Mouse (Mus musculus) CD4-positive, CD25-positive, alpha-beta regulatory T cell, adult 4 months (primary cell): ENCODE measurements at regions not wholly inside any gene's neighbourhood (a gene's known extent, or its start where the extent isn't known, plus 50 kb on each side); places are given as distances from the start of the nearest gene placed in this dataset.
"Not testable (repeated sequence)": the region's sequence is repeated elsewhere in the genome, so short reads cannot be mapped to it uniquely, and the experiment has no call there.

Experiments used
- ATAC-seq: one replicate; pipeline ENCODE4 v1.8.0; 2017

DNA sequence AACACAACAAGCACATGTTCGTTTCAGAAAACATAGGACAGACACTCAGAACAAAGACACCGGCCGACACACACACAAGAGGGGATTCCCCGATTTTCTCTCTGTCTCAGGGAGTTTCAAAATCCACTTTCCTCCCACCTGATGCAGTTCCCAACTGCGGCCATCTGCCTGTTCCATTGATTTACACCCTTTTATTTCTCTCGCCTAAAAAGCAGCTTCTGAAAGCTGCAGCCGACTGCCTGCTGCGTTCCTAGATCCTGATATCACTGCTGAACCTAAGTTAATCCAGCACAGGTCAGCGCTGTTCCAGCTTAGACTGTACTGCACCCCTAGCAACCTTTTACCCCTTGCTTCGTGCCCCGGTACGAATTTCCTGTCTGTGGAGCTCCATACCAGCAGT, 237.0 kb downstream of the Impad1 start:
- ATAC-seq: no peak

DNA sequence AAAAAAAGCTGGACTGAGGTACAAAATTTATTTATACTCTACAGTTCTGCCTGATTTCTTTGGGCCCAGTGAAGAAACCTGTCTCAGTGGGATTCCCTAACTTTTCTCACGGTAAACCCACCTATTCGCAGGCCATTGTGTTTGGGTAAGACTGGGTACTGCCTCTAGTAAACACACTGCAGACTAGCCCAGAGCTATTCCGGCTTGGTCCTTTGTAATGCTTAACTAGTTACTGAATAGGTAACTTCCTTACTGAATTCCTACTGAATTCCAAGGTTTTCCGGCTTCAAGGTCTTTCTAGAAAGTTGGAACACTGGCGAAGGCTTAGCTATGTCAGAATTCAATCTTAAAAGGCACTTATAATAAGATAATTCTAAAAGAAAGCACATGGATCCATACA, 242.9 kb downstream of the Impad1 start:
- no peak for ATAC-seq

DNA sequence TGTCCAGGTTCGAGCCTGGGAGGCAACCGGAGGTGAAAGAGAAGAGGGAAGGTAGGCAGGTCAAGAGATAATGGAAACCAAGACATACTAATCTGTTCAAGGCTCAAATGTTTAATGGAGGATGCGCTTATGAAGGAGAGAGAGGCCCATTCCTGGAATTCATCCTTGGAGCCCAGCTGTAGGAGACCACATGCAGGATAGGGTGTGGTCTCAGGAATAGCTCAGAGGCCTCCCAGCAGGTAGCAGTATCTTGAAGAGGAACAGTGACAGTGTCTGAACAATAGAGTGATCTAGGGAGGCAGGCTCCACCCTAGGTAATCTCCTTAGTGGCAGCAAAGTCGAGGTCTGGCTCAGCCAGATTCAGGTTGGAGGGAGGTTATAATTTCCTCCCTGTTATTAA, 243.3 kb downstream of the Impad1 start:
- no peak for ATAC-seq

DNA sequence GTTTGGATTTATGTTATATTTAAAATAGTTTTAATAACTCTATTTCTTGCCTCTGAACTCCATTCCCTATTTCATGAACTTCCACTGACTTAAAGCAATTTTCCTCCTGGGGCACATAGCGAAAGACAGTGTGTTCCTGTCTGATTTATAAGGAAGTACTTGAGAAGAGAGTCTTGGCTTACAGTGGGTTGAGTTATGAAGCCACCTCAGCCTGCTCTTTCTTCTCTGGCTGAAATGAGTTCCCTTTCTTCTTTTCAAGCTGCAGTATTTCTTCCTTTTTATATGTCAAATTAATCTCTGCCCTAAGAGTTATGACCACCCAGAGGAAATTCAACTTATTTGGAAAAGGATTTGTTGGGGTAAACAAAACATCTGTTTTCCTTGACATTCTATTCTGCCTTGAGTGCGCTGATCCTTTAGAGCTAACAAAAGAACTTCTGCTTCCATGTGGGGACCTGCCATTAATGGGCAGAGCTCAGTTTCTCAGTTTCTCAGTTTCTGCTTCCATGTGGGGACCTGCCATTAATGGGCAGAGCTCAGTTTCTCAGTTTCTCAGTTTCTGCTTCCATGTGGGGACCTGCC, 255.9 kb downstream of the Impad1 start:
- no peak for ATAC-seq

DNA sequence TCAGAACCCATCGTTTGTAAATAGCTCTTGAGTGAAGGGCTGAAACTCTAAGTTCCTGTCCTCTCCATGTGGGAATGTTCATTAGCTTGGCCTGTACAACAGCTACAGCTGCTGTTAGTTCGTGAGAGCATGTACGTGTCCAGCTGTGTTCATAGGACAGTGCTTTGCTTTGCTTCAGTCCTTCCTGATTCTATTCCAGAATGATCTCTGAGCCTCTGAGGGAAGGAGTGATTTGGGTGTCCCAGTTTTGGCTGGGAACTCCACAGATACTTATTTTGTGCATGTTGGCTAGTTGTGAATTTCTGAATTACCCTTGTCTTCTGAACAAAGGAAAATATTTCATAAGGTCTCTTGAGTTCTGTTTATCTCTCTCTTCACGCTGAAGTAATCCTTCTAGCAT, 261.0 kb downstream of the Impad1 start:
- ATAC-seq: no peak

DNA sequence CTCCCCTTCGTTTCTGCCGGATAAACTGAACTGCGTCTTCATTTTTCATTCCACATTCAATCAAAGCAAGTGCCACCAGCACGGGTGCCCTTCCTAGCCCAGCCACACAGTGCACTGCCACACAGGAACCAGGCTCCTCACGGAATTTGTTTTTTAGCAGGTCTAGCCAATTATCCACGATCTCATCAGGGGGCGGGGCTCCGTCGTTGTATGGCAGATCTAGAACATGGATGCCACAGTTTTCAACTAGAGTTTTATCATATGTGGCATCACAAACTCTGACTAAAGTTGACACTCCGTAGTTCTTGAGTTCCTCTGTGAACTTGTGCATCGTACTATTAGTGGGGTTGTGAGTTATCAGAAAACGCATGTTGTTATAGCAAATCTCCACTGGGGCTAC, 264.8 kb downstream of the Impad1 start:
- ATAC-seq: no peak

DNA sequence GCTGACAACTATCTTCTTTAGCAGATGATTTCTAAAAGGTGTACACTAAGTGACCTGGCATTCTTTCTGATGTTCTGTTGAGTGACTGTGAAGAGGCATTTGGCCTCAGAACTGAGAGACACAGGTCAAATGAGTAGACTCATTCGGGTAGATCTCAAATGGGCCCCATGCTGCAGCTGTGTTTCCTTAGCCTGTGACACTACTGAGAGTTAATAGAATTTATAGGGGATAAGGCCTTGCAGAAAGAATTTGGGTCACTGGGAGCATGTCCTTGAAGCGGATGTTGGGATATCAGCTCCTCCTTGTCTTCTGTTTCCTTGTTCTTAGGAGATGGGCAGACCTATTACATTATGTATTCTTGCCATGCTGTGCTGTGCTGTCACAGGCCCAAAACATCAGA, 271.4 kb downstream of the Impad1 start:
- no peak for ATAC-seq

DNA sequence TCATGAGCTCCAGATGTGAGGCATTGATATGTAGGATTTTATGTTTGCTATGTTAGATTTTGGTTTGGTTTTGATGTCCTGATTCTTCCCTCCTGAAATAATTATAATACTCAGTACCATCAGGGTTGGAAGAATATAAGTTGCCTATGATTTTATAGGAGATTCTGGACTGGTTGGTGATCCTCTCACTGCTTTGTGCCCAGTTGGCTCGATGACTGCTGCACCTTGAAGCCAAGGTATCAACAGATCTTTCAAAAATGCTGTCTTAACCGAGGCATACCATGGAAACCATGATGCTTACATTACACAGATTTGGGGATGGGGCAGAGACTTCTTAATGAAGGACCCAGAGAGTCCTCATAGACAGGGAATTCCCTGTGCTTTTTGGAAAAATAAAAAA, 274.4 kb downstream of the Impad1 start:
- ATAC-seq: no peak

DNA sequence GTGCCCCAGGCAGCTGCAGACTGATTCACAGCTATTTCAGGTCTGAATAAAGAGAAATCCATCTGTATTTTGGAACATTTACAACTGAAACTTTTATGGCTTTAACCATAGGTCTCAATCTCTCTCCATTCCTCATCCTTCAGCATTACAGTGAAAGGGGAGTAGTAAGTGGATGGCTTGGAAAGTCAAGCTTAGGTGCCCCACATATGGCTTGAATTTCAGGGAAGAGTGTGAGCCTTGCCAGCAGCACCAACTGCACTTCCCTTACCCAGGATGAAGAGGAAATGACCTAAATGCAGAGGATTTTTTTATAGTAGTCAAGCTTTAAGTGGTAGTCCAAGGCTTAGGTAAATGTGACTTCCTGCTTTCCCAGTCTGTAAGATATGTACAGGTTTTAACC, 279.8 kb downstream of the Impad1 start:
- no peak for ATAC-seq

DNA sequence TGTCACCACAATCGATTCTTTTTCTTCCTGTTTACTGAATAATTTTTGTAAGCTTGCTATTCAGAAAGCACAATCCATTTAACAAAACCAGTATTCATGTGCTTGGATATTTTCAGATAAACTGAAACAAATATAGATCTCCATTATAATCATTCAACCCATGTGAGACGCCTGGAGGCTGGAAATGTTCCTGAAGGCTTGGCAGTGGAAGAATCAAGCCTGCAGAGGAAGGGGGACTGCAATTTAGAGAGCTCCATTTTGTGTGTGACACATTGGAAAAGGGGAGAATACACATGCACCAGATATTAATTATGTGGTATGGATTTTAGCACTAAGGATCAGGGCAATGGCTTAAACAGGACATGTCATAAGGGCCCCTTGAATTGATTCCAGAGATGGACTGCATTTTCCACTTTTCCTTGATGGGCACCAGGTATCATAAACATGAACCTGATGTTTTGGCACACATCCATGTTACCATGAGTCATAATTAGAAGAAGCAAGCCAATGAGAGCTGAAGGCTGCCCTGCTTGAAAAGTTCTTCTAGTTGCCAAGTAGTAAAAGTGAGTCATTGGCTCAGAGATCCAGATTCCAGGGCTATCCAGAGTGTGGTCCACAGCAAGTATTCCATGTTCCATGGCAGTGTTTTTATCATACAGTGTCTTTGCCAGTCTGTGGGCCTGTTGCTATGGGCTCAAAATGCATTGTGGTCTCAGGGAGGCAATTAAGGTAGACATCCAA, 282.8 kb downstream of the Impad1 start:
- no peak for ATAC-seq

DNA sequence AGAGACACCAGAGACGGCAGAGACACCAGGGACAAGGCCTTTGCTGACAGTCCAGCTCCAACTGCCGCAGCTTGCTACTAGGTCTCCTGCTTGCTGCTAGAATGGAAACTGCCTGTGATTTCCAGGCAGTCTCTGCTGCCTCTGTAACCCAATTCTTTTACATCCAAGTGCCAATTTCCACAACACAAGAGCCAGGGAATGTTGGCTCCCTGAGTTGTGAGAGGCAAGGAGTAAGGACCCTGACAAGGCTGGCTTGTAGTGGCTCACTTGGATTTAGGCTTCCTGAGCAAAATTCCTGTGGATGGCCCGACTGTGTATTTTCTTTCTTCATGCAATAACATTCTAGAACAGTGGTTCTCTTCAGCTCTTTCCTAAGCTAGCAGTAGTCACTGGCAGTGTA, 283.9 kb downstream of the Impad1 start:
- no peak for ATAC-seq

DNA sequence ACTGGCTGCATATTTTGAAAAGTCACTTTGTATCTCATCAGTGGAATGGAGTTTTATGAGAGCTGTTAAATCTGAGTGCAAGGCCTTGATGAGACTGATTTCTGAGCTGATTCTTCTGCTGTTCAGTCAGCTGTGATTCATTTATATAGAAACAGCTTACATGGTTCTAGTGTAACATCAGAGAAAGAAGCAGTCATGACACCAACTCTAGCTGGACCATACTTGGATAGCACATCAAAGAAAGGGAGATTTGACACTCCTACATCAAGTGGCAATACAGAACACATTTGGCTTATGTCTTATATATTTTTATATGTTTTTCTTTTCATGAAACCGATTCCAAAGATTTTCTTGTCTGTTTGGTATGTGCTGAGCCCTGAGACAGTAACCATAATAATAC, 296.0 kb downstream of the Impad1 start:
- ATAC-seq: no peak

DNA sequence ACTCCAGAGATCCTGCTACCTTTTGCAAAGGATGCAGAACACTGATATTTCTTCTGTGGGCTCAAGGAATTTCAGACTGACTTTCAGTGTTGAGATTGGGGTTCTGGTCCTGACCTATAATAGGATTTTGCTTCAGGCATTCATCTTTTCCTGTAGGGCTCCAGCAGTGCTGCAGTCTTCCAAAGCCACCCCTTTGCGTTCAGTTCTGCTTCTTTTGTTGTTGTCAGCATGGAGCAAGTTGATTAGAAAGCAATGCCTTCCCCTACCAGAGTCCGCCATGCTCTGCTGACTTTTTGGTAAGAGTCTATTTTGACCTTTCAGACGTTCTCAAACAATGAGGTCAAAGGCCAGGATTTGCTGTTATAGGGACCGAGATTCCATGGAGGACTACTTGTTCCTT, 297.0 kb downstream of the Impad1 start:
- ATAC-seq: no peak

DNA sequence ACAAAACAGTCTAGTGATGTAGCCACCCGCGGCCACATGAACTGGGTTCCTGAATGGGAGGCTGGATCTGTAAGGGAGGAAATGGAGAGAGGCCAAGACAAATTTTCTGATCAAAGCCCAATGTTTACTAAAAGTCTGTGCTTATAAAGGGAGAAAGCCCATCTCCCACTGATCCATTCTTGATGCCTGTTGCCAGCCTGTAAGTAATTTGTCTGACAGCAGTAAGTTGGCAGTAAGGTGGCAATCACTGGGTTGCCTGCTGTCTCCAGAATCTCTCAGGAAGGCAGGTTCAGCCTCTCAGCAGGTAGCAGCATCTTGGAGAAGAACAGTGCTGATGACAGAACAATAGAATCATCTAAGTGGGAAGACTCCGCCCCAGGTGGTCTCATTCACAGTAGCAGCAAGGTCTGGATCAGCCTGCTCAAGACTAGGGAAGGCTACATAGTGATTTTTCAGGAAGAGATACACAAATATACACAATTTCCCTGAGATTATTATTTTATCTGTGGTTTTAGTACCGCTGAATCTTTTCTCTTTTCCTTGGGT, 327.9 kb downstream of the Impad1 start:
- ATAC-seq: no peak

DNA sequence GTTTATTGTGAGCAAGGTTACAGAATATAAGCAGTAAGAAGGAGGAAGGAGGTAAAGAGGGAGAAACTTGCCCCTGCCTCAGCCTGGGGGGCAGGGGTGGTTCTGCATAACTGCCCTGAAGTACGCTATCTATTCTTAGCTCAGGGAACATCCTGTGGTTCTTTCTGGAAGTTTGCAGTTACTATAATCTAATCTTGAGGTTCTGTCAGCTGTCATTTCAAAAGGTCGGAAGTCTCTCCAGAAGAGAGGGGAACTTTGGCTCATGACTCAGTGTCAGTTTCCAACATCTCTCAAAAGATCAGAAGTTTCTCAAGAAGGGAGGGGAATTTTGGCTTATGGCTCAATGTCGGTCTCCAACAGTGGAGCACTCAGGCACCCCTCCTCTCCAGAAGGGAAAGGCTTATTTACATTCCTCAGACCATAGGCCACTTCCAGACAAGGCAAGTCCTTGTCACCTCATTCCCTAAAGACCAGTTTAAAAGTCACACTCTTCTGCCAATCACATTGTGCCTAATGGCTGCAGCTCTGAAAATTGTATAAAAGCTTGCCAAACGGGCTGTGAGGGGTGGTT, 328.9 kb downstream of the Impad1 start:
- ATAC-seq: no peak

DNA sequence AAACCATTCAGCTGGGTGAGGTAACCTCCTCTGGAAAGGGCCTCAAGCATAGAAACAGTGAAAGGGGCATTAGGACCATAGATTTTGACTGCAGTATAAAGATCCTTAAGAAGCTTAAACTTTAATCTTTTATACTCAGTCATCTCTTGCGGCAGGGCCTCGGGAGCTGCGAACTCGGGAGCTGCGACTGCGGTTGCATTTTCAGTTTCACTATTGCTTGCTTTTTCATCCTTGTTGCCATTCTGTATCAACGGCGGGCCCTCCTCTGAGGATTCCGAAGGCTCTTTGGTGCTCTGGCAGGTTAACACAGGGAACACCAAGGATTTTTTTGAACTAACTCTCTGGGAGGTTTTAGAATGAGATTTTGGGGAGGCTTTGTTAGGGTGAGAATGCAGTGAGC, 333.9 kb downstream of the Impad1 start:
- ATAC-seq: no peak

DNA sequence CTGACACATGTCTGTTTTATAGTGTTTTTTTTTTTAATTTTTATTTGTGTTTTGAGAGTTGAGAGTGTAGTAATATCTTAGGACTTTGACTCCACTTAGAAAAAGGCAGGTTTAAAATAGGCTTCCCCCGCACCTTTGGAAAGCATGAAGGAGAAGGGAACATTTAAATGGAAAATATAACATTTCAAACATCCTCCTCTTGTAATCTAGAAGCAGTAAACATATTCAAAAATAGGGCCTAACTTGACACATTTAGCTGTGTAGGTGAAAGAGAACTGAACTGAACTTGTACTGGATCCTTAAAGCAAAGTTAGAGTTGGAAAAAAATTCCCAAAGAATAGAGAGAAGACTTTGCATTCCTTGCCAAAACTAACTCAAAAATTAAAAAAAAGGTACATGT, 343.1 kb downstream of the Impad1 start:
- no peak for ATAC-seq

DNA sequence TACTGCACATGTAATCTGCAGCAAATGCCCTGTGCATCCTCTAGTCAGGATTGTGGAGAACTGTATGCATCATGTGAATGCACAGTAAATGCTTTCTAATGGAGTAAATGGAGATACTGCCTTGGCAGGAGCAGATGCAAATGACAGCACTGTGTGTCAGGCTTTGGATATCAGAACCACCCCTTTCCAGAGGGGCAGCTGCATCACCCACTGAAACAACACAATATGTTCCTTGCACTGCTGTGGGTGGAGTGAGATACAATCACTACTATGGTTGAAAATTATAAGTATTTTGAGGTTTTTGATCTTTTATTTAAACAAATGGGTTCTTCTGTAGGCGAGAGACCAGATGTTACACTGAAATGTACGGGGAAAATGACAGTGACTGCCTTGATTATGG, 350.5 kb downstream of the Impad1 start:
- ATAC-seq: no peak

DNA sequence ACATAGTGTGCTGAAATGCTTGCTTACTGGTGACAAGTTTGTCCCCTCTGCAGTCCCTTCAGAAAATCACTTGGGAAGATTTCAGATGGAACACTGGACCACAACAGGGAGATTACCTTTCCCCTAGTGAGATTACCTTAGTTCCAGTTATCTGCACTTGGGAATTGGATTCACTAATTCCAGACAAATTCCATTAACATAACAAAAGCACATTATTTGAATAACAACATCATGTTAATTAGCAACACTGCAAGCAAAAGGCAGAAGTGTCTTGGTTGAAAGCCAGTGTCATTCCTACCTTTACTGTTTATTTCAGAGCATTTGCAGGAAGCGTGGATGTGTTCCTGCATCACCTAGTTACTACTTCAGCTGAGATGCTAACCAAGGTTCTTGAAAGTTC, 355.6 kb downstream of the Impad1 start:
- ATAC-seq: no peak

DNA sequence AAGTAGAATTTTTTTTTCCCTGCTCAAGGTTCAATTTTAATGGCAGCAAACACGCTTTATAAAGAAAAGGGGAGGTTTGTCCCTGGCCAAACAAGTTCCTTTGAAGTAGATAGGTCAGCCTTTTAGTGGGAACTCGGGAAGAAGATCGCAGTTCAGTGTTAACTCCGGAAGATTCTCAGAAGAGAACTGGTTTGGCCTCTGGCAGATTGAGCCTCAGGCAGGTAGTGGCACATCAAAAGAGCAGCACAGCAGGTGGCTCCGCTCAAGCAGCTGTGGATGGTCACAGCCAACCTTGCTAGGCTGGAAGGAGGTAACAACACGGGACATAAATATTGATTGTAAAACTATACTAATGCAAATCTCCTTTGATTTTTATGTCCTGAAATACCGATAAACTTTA, 347.2 kb upstream of the Sdr16c6 start:
- not testable (repeated sequence) for ATAC-seq

DNA sequence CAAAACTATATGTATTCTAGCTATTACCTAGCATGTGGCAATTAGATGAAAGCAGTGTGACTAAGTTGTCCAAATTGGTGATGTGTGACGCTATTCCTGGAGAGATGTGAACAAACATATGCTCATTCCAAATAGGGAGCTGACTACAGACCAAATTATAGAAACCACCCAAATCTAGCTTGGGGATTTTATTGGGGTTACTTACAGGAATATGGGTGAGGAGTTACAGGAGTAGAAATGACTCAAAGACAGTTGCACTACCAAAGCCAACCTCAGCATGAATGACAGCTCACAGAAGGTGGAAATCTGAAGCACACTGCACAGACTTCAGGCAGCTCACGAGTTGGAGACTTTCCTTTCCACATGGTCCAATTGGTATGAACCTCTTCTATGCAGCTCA, 326.5 kb upstream of the Sdr16c6 start:
- no peak for ATAC-seq

DNA sequence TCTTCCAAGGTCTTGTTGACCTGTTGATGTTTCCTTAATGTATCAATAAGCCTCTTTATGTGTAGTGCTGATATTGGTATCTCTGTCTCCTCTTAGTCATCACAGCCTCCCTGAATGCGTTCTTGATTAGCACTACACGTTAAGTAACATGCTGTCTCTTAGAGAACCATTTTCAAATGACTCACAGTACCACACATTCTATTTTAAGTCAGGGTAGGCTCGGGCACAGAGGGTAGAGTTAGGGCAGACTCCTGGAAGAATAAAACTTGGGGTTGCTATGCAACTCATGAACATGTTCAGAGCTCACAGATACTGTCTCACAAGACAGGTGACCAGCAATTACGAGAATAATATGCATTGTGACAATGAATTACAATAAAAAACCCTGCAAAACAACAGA, 320.1 kb upstream of the Sdr16c6 start:
- ATAC-seq: no peak

DNA sequence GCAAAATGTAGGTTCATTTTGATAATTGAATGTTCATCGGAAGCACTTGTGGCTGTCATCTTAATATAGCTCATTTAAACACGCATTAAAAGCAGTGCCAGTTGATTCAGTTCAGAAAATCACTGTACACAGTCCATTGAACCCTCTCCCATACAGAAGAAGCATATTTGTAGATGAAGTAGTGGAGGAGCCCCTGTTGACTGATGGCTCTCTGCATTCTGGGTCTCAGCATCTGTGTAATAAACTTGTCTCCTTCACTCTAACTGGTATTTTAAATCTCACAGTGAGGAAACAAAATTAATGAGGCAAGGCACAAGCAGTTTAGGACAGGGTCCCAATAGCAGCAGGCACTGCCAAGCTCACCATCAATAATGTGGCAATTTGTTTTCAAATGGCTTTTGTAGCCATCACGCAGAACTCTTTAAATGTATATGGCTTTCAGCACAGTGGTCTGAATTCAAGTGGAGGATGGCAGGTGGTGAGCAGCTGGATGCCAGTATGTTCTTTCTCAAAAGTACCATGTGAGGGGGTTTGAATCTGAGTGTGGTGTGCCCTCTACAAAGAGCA, 302.8 kb upstream of the Sdr16c6 start:
- ATAC-seq: no peak

DNA sequence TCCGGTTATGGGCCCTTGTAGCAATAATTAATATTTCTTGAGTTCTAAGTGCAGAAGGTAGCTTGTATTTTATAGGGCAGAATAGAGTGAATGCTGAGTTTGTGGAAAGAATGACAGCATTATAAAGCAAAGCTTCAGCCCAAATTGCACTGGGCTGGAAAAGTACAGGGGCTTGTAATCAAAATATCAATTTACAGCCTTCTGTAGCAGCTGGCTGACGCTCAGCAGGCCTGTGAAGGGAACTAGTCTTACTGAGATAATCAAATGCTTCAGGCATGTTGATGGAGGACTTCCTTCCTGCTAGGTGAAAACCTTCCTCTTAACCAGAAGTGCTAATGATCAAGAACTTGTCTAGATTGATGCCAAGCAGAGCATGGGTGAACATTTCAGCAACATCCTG, 257.9 kb upstream of the Sdr16c6 start:
- no peak for ATAC-seq
